12 mouse cellular contexts compared by ENCODE assay signal in the genomic region with DNA sequence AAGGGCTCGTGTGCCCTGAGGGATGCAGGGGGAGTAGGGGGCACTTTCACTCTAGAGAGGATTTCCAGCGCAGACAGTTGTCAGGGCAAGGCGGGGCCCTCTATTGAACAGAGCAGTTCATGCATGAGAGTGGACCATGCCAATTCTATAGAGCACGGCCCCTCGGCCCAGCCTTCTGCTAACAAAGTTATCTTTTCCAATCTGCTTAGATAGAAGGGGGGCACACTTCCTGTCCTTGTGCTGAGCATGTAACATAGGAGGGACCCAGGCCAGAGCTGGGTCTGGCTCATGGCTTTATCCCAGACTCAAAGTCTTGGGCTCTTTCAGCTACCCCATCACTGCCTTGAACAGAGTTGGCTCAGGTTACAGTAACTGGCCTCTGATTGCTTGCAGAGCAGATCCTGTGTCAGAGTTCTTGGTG. TPM values are rescaled to one million over a fixed set of nuclear protein-coding genes. Genes with fewer than 3 reads are reported as not detected.
A peak's percentile ranks its signal among the peaks of the same experiment; 100 is the strongest.
DNase-seq lines count a peak whose midpoint lies in the region; ATAC-seq and TF ChIP-seq lines count a peak whose summit lies in the region.
"Had no signal": no experiment of that assay in that cellular context is flagged by ENCODE, and none has a peak within 500 bp of the region (broad histone marks: within the 10 kb centered on the region; RNA-seq: fewer than 3 reads in every experiment).

No protein-coding gene starts in this region.

- ATAC-seq in heart, embryonic 16.5 days (replicated peaks; ENCODE audit: extremely low read depth, insufficient read depth, low FRiP score), result 0 out of 2 replicates have a peak, but pooled peaks have one; percentile 41
- 0 out of 2 replicates have a peak, but pooled peaks have one; percentile 38 for ATAC-seq in forebrain, embryonic 16.5 days
- peak; percentile 71; the same call in 1 of the 2 replicates for ATAC-seq in neural tube, embryonic 11.5 days (ENCODE audit: insufficient read depth, low FRiP score, low TSS enrichment)

- H3K9ac ChIP-seq in heart, embryonic 16.5 days (ENCODE audit: low read length), result peak overlapping the region; percentile 35; the same call in 1 of the 2 replicates
- no peak overlapping the region for H3K9ac ChIP-seq in forebrain, embryonic 16.5 days (replicated peaks; ENCODE audit: low read depth, low read length)
- no peak overlapping the region for H3K9ac ChIP-seq in neural tube, embryonic 11.5 days (ENCODE audit: low read length)
- H3K9ac ChIP-seq: limb, embryonic 12.5 days had no signal

- H3K4me3 ChIP-seq in heart, embryonic 16.5 days (ENCODE audit: low read length), result no peak overlapping the region
- H3K4me3 ChIP-seq in embryonic facial prominence, embryonic 10.5 days, result no peak overlapping the region
- H3K4me3 ChIP-seq in forebrain, embryonic 16.5 days (replicated peaks; ENCODE audit: low read length), result no peak overlapping the region
- no peak overlapping the region for H3K4me3 ChIP-seq in neural tube, embryonic 11.5 days (ENCODE audit: low read depth, low read length)
- no peak overlapping the region for H3K4me3 ChIP-seq in layer of hippocampus, adult 2 months
- H3K4me3 ChIP-seq: limb, embryonic 12.5 days had no signal

- no peak overlapping the region; the same call in 1 of the 2 replicates for H3K27ac ChIP-seq in heart, embryonic 16.5 days (ENCODE audit: low read length)
- H3K27ac ChIP-seq in embryonic facial prominence, embryonic 10.5 days (replicated peaks), result peak overlapping the region; percentile 63
- H3K27ac ChIP-seq in forebrain, embryonic 16.5 days (ENCODE audit: low read length), result no peak overlapping the region
- no peak overlapping the region for H3K27ac ChIP-seq in neural tube, embryonic 11.5 days (ENCODE audit: low read depth, low read length)
- H3K27ac ChIP-seq in layer of hippocampus, adult 2 months, result no peak overlapping the region
- H3K27ac ChIP-seq: limb, embryonic 12.5 days had no signal

- H3K27me3 ChIP-seq in heart, embryonic 16.5 days (ENCODE audit: control insufficient read depth, insufficient read depth, low read length), result no peaks in the 10 kb centered on the region
- peaks cover 14% of the 10 kb centered on the region for H3K27me3 ChIP-seq in embryonic facial prominence, embryonic 10.5 days (replicated peaks; ENCODE audit: low read depth, poor library complexity, severe bottlenecking)
- no peaks in the 10 kb centered on the region for H3K27me3 ChIP-seq in forebrain, embryonic 16.5 days (replicated peaks; ENCODE audit: control insufficient read depth, insufficient read depth, low read length)
- no peaks in the 10 kb centered on the region for H3K27me3 ChIP-seq in neural tube, embryonic 11.5 days (ENCODE audit: control insufficient read depth, insufficient read depth, low read length)

- no peak for TF ChIP-seq CTCF in layer of hippocampus, adult 2 months (conservative IDR thresholded peaks at IDR 0.05)

- H3K9me3 ChIP-seq in heart, embryonic 16.5 days (replicated peaks; ENCODE audit: control insufficient read depth, low read length), result no peaks in the 10 kb centered on the region
- no peaks in the 10 kb centered on the region for H3K9me3 ChIP-seq in embryonic facial prominence, embryonic 10.5 days
- H3K9me3 ChIP-seq in forebrain, embryonic 16.5 days (ENCODE audit: control insufficient read depth, low read length), result no peaks in the 10 kb centered on the region
- no peaks in the 10 kb centered on the region for H3K9me3 ChIP-seq in neural tube, embryonic 11.5 days (ENCODE audit: control insufficient read depth, low read length)
- H3K9me3 ChIP-seq: limb, embryonic 12.5 days had no signal

- peak overlapping the region; percentile 42 for H3K4me2 ChIP-seq in heart, embryonic 16.5 days (ENCODE audit: low read depth, low read length)
- H3K4me2 ChIP-seq in forebrain, embryonic 16.5 days (ENCODE audit: low read length), result peak overlapping the region; percentile 14; the same call in 1 of the 2 replicates
- H3K4me2 ChIP-seq in neural tube, embryonic 11.5 days (ENCODE audit: low read depth), result no peak overlapping the region
- H3K4me2 ChIP-seq: limb, embryonic 12.5 days had no signal

- no peaks in the 10 kb centered on the region for H3K36me3 ChIP-seq in heart, embryonic 16.5 days (ENCODE audit: control insufficient read depth, insufficient read depth)
- no peaks in the 10 kb centered on the region for H3K36me3 ChIP-seq in embryonic facial prominence, embryonic 10.5 days (replicated peaks)
- no peaks in the 10 kb centered on the region for H3K36me3 ChIP-seq in forebrain, embryonic 16.5 days (ENCODE audit: control insufficient read depth, insufficient read depth)
- no peaks in the 10 kb centered on the region for H3K36me3 ChIP-seq in neural tube, embryonic 11.5 days (ENCODE audit: control insufficient read depth, insufficient read depth, low read length)
- H3K36me3 ChIP-seq: limb, embryonic 12.5 days had no signal

- peaks cover 8% of the 10 kb centered on the region; the same call in 1 of the 2 replicates for H3K4me1 ChIP-seq in heart, embryonic 16.5 days (ENCODE audit: control insufficient read depth, insufficient read depth, low read length)
- H3K4me1 ChIP-seq in embryonic facial prominence, embryonic 10.5 days, result peaks cover 22% of the 10 kb centered on the region
- peaks cover 8% of the 10 kb centered on the region for H3K4me1 ChIP-seq in forebrain, embryonic 16.5 days (replicated peaks; ENCODE audit: control insufficient read depth, insufficient read depth, low read length)
- peaks cover 3% of the 10 kb centered on the region; the same call in 1 of the 2 replicates for H3K4me1 ChIP-seq in neural tube, embryonic 11.5 days (ENCODE audit: control insufficient read depth, insufficient read depth, low read length)

- WGBS in heart, embryonic 16.5 days, result 19% methylated on average over 5 of the region's 5 CpGs
- 38% methylated on average over 5 of the region's 5 CpGs for WGBS in embryonic facial prominence, embryonic 10.5 days
- WGBS in forebrain, embryonic 16.5 days, result 3% methylated on average over 5 of the region's 5 CpGs
- WGBS in neural tube, embryonic 11.5 days, result 25% methylated on average over 5 of the region's 5 CpGs

- DNase-seq in heart, adult 8-10 months (ENCODE audit: low spot score), result no peak
- DNase-seq in embryonic facial prominence, embryonic 10.5 days (ENCODE audit: low spot score), result peak; percentile 50
- peak; percentile 52 for DNase-seq in neural tube, embryonic 11.5 days (ENCODE audit: low spot score)
- no peak for DNase-seq in layer of hippocampus, adult 2 months (ENCODE audit: low spot score in 2 of 2)
- DNase-seq in layer of hippocampus, adult 9-11 months, result no peak
- DNase-seq: gastrocnemius, postnatal 14 days; kidney, adult 2 months had no signal

RNA-seq across cellular contexts. Expression of gene Gja8, which starts 5.5 kb away (rescaled TPM):
- polyA plus RNA-seq in heart, embryonic 16.5 days (2015; fragmentation: Nextera tagmentation; extraction: Ambion mirVana), result 0.02 TPM in 1 of 2 replicates, not detected in the other
- total RNA-seq in heart, adult 8-10 months (2022), result under 1 TPM in 1 of 4 experiments, not detected in 3; 0.03 TPM
- polyA plus RNA-seq in embryonic facial prominence, embryonic 10.5 days (2016; fragmentation: Nextera tagmentation; extraction: Ambion mirVana), result 0.02 and 0.05 TPM in 2 replicates
- not detected in 2 replicates for polyA plus RNA-seq in forebrain, embryonic 16.5 days (2015; fragmentation: Nextera tagmentation; extraction: Ambion mirVana)
- not detected in 2 replicates for polyA plus RNA-seq in neural tube, embryonic 11.5 days (2014; fragmentation: Nextera tagmentation; extraction: Ambion mirVana)
- not detected for total RNA-seq in layer of hippocampus, adult 2 months (2021)
- total RNA-seq: gastrocnemius, postnatal 14 days had no signal
- polyA plus RNA-seq: kidney, adult 2 months; limb, embryonic 12.5 days; lung, embryonic 16.5 days; small intestine, adult 2 months had no signal

RNA-seq across cellular contexts. Expression of gene Gpr89, which starts 26.1 kb away (rescaled TPM):
- polyA plus RNA-seq in heart, embryonic 16.5 days (2015; fragmentation: Nextera tagmentation; extraction: Ambion mirVana), result 26.1 and 28.4 TPM in 2 replicates
- 10 to 100 TPM; 21.3 to 24.7 (median 23.3) TPM for total RNA-seq in heart, adult 8-10 months (2022)
- polyA plus RNA-seq in embryonic facial prominence, embryonic 10.5 days (2016; fragmentation: Nextera tagmentation; extraction: Ambion mirVana), result 38.1 and 42.2 TPM in 2 replicates
- polyA plus RNA-seq in forebrain, embryonic 16.5 days (2015; fragmentation: Nextera tagmentation; extraction: Ambion mirVana), result 33.1 and 43.7 TPM in 2 replicates
- 34.1 and 35.9 TPM in 2 replicates for polyA plus RNA-seq in neural tube, embryonic 11.5 days (2014; fragmentation: Nextera tagmentation; extraction: Ambion mirVana)
- total RNA-seq in layer of hippocampus, adult 2 months (2021), result 10 to 100 TPM; 40.1 to 46.1 TPM

RNA-seq across cellular contexts. Expression of gene Gja5, which starts 26.8 kb away (rescaled TPM):
- polyA plus RNA-seq in heart, embryonic 16.5 days (2015; fragmentation: Nextera tagmentation; extraction: Ambion mirVana), result 86.3 and 99.3 TPM in 2 replicates
- 10 to 100 TPM; 16.6 to 20.9 (median 17.2) TPM for total RNA-seq in heart, adult 8-10 months (2022)
- polyA plus RNA-seq in embryonic facial prominence, embryonic 10.5 days (2016; fragmentation: Nextera tagmentation; extraction: Ambion mirVana), result 9.4 and 9.6 TPM in 2 replicates
- 2.9 and 3.6 TPM in 2 replicates for polyA plus RNA-seq in forebrain, embryonic 16.5 days (2015; fragmentation: Nextera tagmentation; extraction: Ambion mirVana)
- 3.5 and 5.7 TPM in 2 replicates for polyA plus RNA-seq in neural tube, embryonic 11.5 days (2014; fragmentation: Nextera tagmentation; extraction: Ambion mirVana)
- total RNA-seq in layer of hippocampus, adult 2 months (2021), result 1 to 10 TPM in 1 of 2 experiments, under 1 TPM in 1; 0.84 to 1.4 TPM

Comparison
In these comparisons a context has a peak if more than half of its experiments do, and no peak if none do; other contexts are left out.
1. DNase-seq: peak in embryonic facial prominence, embryonic 10.5 days (single experiment) and neural tube, embryonic 11.5 days (single experiment); none in heart, adult 8-10 months (single experiment), layer of hippocampus, adult 2 months (0 of 2) and layer of hippocampus, adult 9-11 months (single experiment).
2. Peak in every context shown above with its lines, with median percentiles within 50 percentile points of each other: ATAC-seq.